Mouse (Mus musculus) cerebellum, adult 2 months (tissue): ENCODE data around the gene Tmtc4.

ENCODE experiments used
- CTCF ChIP-seq: fragments of 200-500 bp; IDR thresholded peaks from 2 replicates; pipeline ENCODE4 v1.5.1; 2011; ENCODE audit warnings: low read depth, mild to moderate bottlenecking, control low read depth, low read length, moderate library complexity, borderline replicate concordance; ENCODE audit not compliant: insufficient read depth
- POLR2A ChIP-seq: fragments of 200-500 bp; IDR thresholded peaks from 2 replicates; pipeline ENCODE4 v1.6.1; 2011; ENCODE audit warnings: low read length, control low read depth, borderline replicate concordance; ENCODE audit not compliant: insufficient read depth

DNA sequence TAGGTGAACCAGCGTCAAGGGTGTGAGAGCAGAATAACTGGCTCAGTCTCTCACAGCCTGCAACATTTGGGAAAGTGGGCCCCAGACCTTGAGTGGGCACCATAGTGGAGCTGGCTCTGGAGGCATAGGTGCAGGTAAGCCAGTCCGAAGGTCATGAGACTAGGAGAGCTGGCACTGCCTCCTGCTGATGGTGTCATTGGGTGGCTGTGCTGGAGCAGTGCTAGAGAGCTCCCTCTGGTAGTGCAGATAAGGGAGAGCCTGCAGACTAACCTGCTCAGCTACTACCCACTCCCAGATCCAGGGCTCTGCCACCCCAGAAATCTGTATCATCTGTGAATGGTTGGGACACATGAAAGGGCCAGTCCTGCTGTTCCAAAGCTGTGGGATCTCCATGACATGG lies 10.1 kb upstream of the Tmtc4 start:
- TF ChIP-seq POLR2A (no peak), CTCF (no peak)
